Mouse (Mus musculus) E14TG2a.4 (cell line): ENCODE results near the gene Mfap1b.

Experiments used
- CTCF ChIP-seq: conservative IDR thresholded peaks from 2 replicates; pipeline ENCODE4 v1.5.1; 2014; ENCODE audit warnings: low read length
- NANOG ChIP-seq: IDR thresholded peaks from 2 replicates; pipeline ENCODE4 v1.6.1; 2014; ENCODE audit warnings: borderline replicate concordance, low read length, mixed read lengths
- POU5F1 ChIP-seq: IDR thresholded peaks from 2 replicates; pipeline ENCODE4 v1.6.1; 2014; ENCODE audit warnings: low read length, borderline replicate concordance

DNA sequence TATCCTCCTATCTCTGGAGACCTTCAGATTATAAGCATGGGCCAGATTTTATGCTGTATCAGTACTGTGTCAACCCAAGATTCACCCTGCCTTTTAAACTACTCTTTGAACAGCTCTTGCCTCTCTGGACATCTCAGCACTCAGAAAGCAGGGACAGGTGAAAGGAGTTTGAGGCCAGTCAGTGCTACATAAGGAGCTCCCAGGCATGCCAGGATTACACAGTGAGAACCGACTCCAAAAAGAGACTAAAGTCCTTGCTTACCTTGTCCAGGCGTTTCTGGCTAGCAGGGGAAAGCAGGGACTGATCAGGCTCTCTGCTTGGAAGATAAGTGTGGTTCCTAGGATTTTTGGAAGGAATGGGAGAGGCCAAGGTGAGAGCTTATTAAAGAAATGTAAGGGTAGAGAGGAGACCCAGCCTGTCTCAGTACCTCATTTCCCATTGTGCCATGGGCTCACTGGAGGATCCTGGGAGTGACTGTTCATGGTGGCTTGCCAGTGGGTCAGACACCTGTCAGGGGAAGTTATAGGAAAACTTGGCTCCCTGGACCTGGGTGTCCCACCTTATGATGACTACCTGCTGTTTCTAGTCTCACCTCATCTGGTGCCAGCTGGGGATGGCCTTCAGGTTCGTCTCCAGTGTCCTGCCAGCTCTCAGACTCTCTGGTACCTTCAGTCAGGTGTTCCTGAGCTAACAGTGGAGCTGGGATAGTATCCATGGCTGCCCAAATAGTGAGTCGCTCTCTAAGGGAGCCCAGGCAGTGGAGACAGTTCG, 32.8 kb downstream of the Mfap1b start:
- TF ChIP-seq CTCF = no peak
- no peak for TF ChIP-seq NANOG
- no peak for TF ChIP-seq POU5F1
